Mouse (Mus musculus): Measurements from ENCODE around the gene Mnat1.

- TF ChIP-seq CTCF (IDR thresholded peaks at IDR 0.05; ENCODE audit: borderline replicate concordance, insufficient read depth, low read length) (no peak), POLR2A (IDR thresholded peaks at IDR 0.05; ENCODE audit: low read depth, low read length) (no peak)
Measured at GRCm38 (mm10) chr12:73266597-73266996, 143.1 kb downstream of the Mnat1 start.

Data from embryonic fibroblast, embryonic 13.5 days (primary cell).